Comparison of ENCODE assay signal across 28 mouse cellular contexts in the genomic region with DNA sequence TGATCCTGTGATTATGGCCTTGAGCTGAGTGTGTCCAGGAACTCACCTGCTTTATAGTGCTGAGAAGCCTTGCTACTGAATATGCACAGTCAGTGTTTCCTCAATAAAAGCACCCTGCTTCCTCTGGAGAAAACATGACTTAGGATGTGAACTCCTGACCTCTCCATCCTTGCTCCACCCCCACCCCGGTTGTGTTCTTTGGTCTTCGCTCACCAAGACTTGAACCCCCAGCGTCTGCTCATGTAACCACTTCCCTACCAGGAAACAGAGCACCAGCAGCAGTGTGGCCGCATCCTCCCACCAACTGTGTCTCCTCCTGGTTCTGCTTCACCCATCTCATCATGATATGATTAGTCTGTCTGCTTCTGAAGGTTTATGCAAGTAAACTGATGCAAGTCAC. TPM values are rescaled to one million over a fixed set of nuclear protein-coding genes. Genes with fewer than 3 reads are reported as not detected.
A peak's percentile ranks its signal among the peaks of the same experiment; 100 is the strongest.
DNase-seq lines count a peak whose midpoint lies in the region.
"Had no signal": no experiment of that assay in that cellular context is flagged by ENCODE, and none has a peak within 500 bp of the region (broad histone marks: within the 10 kb centered on the region; RNA-seq: fewer than 3 reads in every experiment).

No protein-coding gene starts in this region.

- peak; percentile 38 for DNase-seq in thymus, postnatal 4 days
- no peak for DNase-seq in thymus, postnatal 0 days (ENCODE audit: low spot score)
- peak; percentile 49 for DNase-seq in R1 (ENCODE audit: low read depth, low spot score)
- DNase-seq in induced T-regulatory cell, adult 2 months (ENCODE audit: low read depth), result peak; percentile 69
- DNase-seq in heart, adult 11 months, result no peak
- no peak for DNase-seq in embryo, embryonic 10 days (ENCODE audit: low spot score)
- no peak for DNase-seq in B cell, adult 2 months
- DNase-seq in retina, embryonic 14.5 days (ENCODE audit: low spot score), result no peak
- DNase-seq: cerebellum, adult 11-12 months; cerebellum, postnatal 10 days; heart, postnatal 14 days; kidney, adult 18-20 months; left cerebral cortex, postnatal 4 days; lung, postnatal 36 days had no signal

RNA-seq across cellular contexts. Expression of a gene that starts 13.3 kb away (rescaled TPM):
- polyA plus RNA-seq in thymus, postnatal 0 days (2015; fragmentation: Nextera tagmentation; extraction: Ambion mirVana), result 72.5 and 74.8 TPM in 2 replicates

RNA-seq across cellular contexts. Expression of a gene that starts 28.7 kb away (rescaled TPM):
- polyA plus RNA-seq in thymus, postnatal 0 days (2015; fragmentation: Nextera tagmentation; extraction: Ambion mirVana), result 8.5 and 9.8 TPM in 2 replicates

RNA-seq across cellular contexts. Expression of a gene that starts 29.2 kb away (rescaled TPM):
- polyA plus RNA-seq in thymus, postnatal 0 days (2015; fragmentation: Nextera tagmentation; extraction: Ambion mirVana), result 0.05 and 0.12 TPM in 2 replicates

RNA-seq across cellular contexts. Expression of a gene that starts 31.1 kb away (rescaled TPM):
- polyA plus RNA-seq in thymus, postnatal 0 days (2015; fragmentation: Nextera tagmentation; extraction: Ambion mirVana), result 6.9 and 7.2 TPM in 2 replicates
- polyA plus RNA-seq: forebrain, embryonic 13.5 days; heart, embryonic 12.5 days; hindbrain, embryonic 12.5 days; neural tube, embryonic 14.5 days; small intestine, adult 2 months had no signal

RNA-seq across cellular contexts. Expression of a gene that starts 37.4 kb away (rescaled TPM):
- polyA plus RNA-seq in thymus, postnatal 0 days (2015; fragmentation: Nextera tagmentation; extraction: Ambion mirVana), result 0.15 TPM in 1 of 2 replicates, not detected in the other
- polyA plus RNA-seq: C2C12; forebrain, embryonic 13.5 days; frontal cortex, adult 2 months; gonadal fat pad, adult 2 months; heart, embryonic 12.5 days; hindbrain, embryonic 12.5 days; kidney, embryonic 16.5 days; large intestine, adult 2 months; liver, embryonic 15.5 days; lung, embryonic 15.5 days; midbrain, embryonic 15.5 days; neural tube, embryonic 14.5 days; stomach, embryonic 16.5 days had no signal

Comparison
In these comparisons a context has a peak if more than half of its experiments do, and no peak if none do; other contexts are left out.
1. DNase-seq: peak in thymus, postnatal 4 days (single experiment), R1 (single experiment) and induced T-regulatory cell, adult 2 months (single experiment); none in thymus, postnatal 0 days (single experiment), heart, adult 11 months (single experiment), embryo, embryonic 10 days (single experiment), B cell, adult 2 months (0 of 2) and retina, embryonic 14.5 days (single experiment).